Mouse (Mus musculus) limb, embryonic 13.5 days (tissue): ENCODE results near the gene Muc3. TPM values are rescaled to one million over a fixed set of nuclear protein-coding genes. Genes with fewer than 3 reads are reported as not detected.
"Not testable (repeated sequence)": the region's sequence is repeated elsewhere in the genome, so short reads cannot be mapped to it uniquely, and the experiment has no call there.

Source experiments
- ATAC-seq: fragments of 200-750 bp; cut with Nextera tagmentation; 2 replicates; pipeline ENCODE4 v1.8.0; 2017; ENCODE audit warnings: low read depth, moderate number of reproducible peaks, moderate TSS enrichment; ENCODE audit not compliant: low FRiP score
- H3K27ac ChIP-seq: fragments of 300-500 bp; sonication (generic); 2 replicates; pipeline ENCODE4 v1.5.1; 2015; ENCODE audit warnings: inconsistent platforms, mild to moderate bottlenecking, moderate library complexity
- H3K27me3 ChIP-seq: fragments of 300-500 bp; sonication (generic); 2 replicates; pipeline ENCODE4 v1.6.1; 2015; ENCODE audit warnings: mild to moderate bottlenecking, inconsistent platforms
- H3K36me3 ChIP-seq: fragments of 300-500 bp; sonication (generic); 2 replicates; pipeline ENCODE4 v1.6.1; 2015; ENCODE audit warnings: inconsistent platforms, mild to moderate bottlenecking, moderate library complexity
- H3K4me1 ChIP-seq: fragments of 300-500 bp; sonication (generic); 2 replicates; pipeline ENCODE4 v1.6.1; 2015; ENCODE audit warnings: inconsistent platforms
- H3K4me2 ChIP-seq: fragments of 300-500 bp; sonication (generic); replicated peaks from 2 replicates; pipeline ENCODE4 v1.6.1; 2015; ENCODE audit warnings: inconsistent platforms, mild to moderate bottlenecking, moderate library complexity
- H3K4me3 ChIP-seq: fragments of 300-500 bp; sonication (generic); 2 replicates; pipeline ENCODE4 v1.5.1; 2015; ENCODE audit warnings: moderate library complexity, mild to moderate bottlenecking, inconsistent platforms
- H3K9ac ChIP-seq: fragments of 300-500 bp; sonication (generic); 2 replicates; pipeline ENCODE4 v1.6.1; 2015; ENCODE audit warnings: mild to moderate bottlenecking, inconsistent platforms
- H3K9me3 ChIP-seq: fragments of 300-500 bp; sonication (generic); 2 replicates; pipeline ENCODE4 v1.6.1; 2016; ENCODE audit warnings: inconsistent platforms
- WGBS: fragments of 180-500 bp; shearing (Covaris S2); methylation state at CpG from one replicate; pipeline ENCODE4 v1.1.7; 2015; 5-methylcytosine and 5-hydroxymethylcytosine counted together
- polyA plus RNA-seq: library from polyadenylated mRNA; unstranded; fragments of >200 nt; fragmentation: Nextera tagmentation; extraction: Ambion mirVana; gene quantifications from 2 replicates; pipeline ENCODE4 v1.2.1, GENCODE M21; 2015

The Muc3 gene
- not detected in 2 replicates for polyA plus RNA-seq

GRCm38 (mm10) chr5:137149272-137149882 is at the start of gene Muc3:
TSS of gene Muc3 (minus strand) at chr5:137149322.
- H3K4me1 ChIP-seq, ATAC-seq, H3K9ac ChIP-seq: not testable (repeated sequence)

GRCm38 (mm10) chr5:137194488-137195120 is 45.5 kb upstream of the Muc3 start:
- ATAC-seq, result no peak
- Histone ChIP-seq H3K4me3 (no peak overlapping the region), H3K27ac (no peak overlapping the region), H3K27me3 (peaks cover 6% of the 10 kb centered on the region), H3K9me3 (no peaks in the 10 kb centered on the region), H3K9ac (no peak overlapping the region), H3K36me3 (no peaks in the 10 kb centered on the region), H3K4me2 (no peak overlapping the region), H3K4me1 (no peaks in the 10 kb centered on the region)
- WGBS, result 71% methylated on average over 8 of the region's 8 CpGs

More at GRCm38 (mm10) chr5:137149272-137149882, at the start of gene Muc3:
- H3K9me3 ChIP-seq, result peaks cover 34% of the 10 kb centered on the region
- H3K27ac ChIP-seq, H3K4me3 ChIP-seq, H3K4me2 ChIP-seq, H3K27me3 ChIP-seq, H3K36me3 ChIP-seq: not testable (repeated sequence)

GRCm38 (mm10) chr5:137193279-137193952 is 44.3 kb upstream of the Muc3 start:
- no peak overlapping the region for H3K4me2 ChIP-seq
- 47% methylated on average over 8 of the region's 8 CpGs for WGBS
- ATAC-seq, result no peak

GRCm38 (mm10) chr5:137189326-137189725 is 40.2 kb upstream of the Muc3 start:
- WGBS, result 4% methylated on average over 34 of the region's 34 CpGs
- H3K27me3 ChIP-seq, result peaks cover 36% of the 10 kb centered on the region
- H3K4me2 ChIP-seq, result peak overlapping the region; percentile 81
- no peak for ATAC-seq
- H3K36me3 ChIP-seq, result no peaks in the 10 kb centered on the region
- peak overlapping the region; percentile 77 for H3K9ac ChIP-seq
- H3K27ac ChIP-seq, result no peak overlapping the region
- peak overlapping the region; percentile 55 for H3K4me3 ChIP-seq
- no peaks in the 10 kb centered on the region for H3K9me3 ChIP-seq
- no peaks in the 10 kb centered on the region for H3K4me1 ChIP-seq

More at GRCm38 (mm10) chr5:137193279-137193952, 44.3 kb upstream of the Muc3 start:
- Histone ChIP-seq H3K9me3 (no peaks in the 10 kb centered on the region), H3K27me3 (peaks cover 16% of the 10 kb centered on the region), H3K9ac (no peak overlapping the region), H3K4me3 (no peak overlapping the region), H3K36me3 (no peaks in the 10 kb centered on the region), H3K4me1 (no peaks in the 10 kb centered on the region), H3K27ac (no peak overlapping the region)

- 88% methylated on average over 8 of the region's 8 CpGs for WGBS
Observed at GRCm38 (mm10) chr5:137185362-137185761, 36.2 kb upstream of the Muc3 start.

GRCm38 (mm10) chr5:137179646-137180374 is 30.7 kb upstream of the Muc3 start:
- peaks cover 12% of the 10 kb centered on the region for H3K27me3 ChIP-seq
- H3K9ac ChIP-seq, result no peak overlapping the region
- H3K9me3 ChIP-seq, result no peaks in the 10 kb centered on the region
- no peak overlapping the region for H3K4me2 ChIP-seq
- ATAC-seq, result no peak
- no peaks in the 10 kb centered on the region for H3K4me1 ChIP-seq
- H3K36me3 ChIP-seq, result no peaks in the 10 kb centered on the region
- no peak overlapping the region for H3K27ac ChIP-seq
- WGBS, result 74% methylated on average over 8 of the region's 8 CpGs
- no peak overlapping the region for H3K4me3 ChIP-seq

More at GRCm38 (mm10) chr5:137185362-137185761, 36.2 kb upstream of the Muc3 start:
- no peak for ATAC-seq
- H3K9ac ChIP-seq, result no peak overlapping the region
- H3K36me3 ChIP-seq, result no peaks in the 10 kb centered on the region
- H3K27me3 ChIP-seq, result peaks cover 36% of the 10 kb centered on the region
- H3K27ac ChIP-seq, result no peak overlapping the region
- H3K4me3 ChIP-seq, result no peak overlapping the region
- no peaks in the 10 kb centered on the region for H3K9me3 ChIP-seq
- no peaks in the 10 kb centered on the region for H3K4me1 ChIP-seq
- no peak overlapping the region for H3K4me2 ChIP-seq

GRCm38 (mm10) chr5:137173967-137174366 is 24.8 kb upstream of the Muc3 start:
- no peaks in the 10 kb centered on the region for H3K4me1 ChIP-seq
- H3K27ac ChIP-seq, result no peak overlapping the region
- H3K4me3 ChIP-seq, result no peak overlapping the region
- WGBS, result 78% methylated on average over 6 of the region's 6 CpGs
- no peaks in the 10 kb centered on the region for H3K9me3 ChIP-seq
- no peak overlapping the region for H3K4me2 ChIP-seq
- no peak overlapping the region for H3K9ac ChIP-seq
- no peaks in the 10 kb centered on the region for H3K36me3 ChIP-seq
- ATAC-seq, result no peak
- no peaks in the 10 kb centered on the region for H3K27me3 ChIP-seq

GRCm38 (mm10) chr5:137172591-137172990 is 23.5 kb upstream of the Muc3 start:
- no peak overlapping the region for H3K27ac ChIP-seq
- 6% methylated on average over 1 of the region's 1 CpGs for WGBS
- no peak overlapping the region for H3K4me2 ChIP-seq
- no peaks in the 10 kb centered on the region for H3K9me3 ChIP-seq
- H3K4me3 ChIP-seq, result no peak overlapping the region
- H3K9ac ChIP-seq, result no peak overlapping the region
- H3K4me1 ChIP-seq, result no peaks in the 10 kb centered on the region
- H3K36me3 ChIP-seq, result no peaks in the 10 kb centered on the region
- ATAC-seq, result no peak
- no peaks in the 10 kb centered on the region for H3K27me3 ChIP-seq

- Histone ChIP-seq H3K9ac (no peak overlapping the region), H3K9me3 (no peaks in the 10 kb centered on the region), H3K4me1 (no peaks in the 10 kb centered on the region), H3K4me2 (no peak overlapping the region), H3K36me3 (no peaks in the 10 kb centered on the region), H3K27ac (no peak overlapping the region), H3K27me3 (no peaks in the 10 kb centered on the region), H3K4me3 (no peak overlapping the region)
- ATAC-seq, result no peak
- 71% methylated on average over 7 of the region's 7 CpGs for WGBS
Observed at GRCm38 (mm10) chr5:137171478-137171877, 22.4 kb upstream of the Muc3 start.

- 84% methylated on average over 9 of the region's 9 CpGs for WGBS
- Histone ChIP-seq H3K9me3 (no peaks in the 10 kb centered on the region), H3K27me3 (no peaks in the 10 kb centered on the region), H3K4me3 (no peak overlapping the region), H3K4me1 (no peaks in the 10 kb centered on the region), H3K27ac (no peak overlapping the region), H3K9ac (no peak overlapping the region), H3K36me3 (no peaks in the 10 kb centered on the region), H3K4me2 (no peak overlapping the region)
- no peak for ATAC-seq
Observed at GRCm38 (mm10) chr5:137170836-137171380, 21.8 kb upstream of the Muc3 start.

GRCm38 (mm10) chr5:137167539-137167938 is 18.4 kb upstream of the Muc3 start:
- 65% methylated on average over 6 of the region's 6 CpGs for WGBS
- Histone ChIP-seq H3K9ac (no peak overlapping the region), H3K27ac (no peak overlapping the region), H3K36me3 (no peaks in the 10 kb centered on the region), H3K4me3 (no peak overlapping the region), H3K27me3 (no peaks in the 10 kb centered on the region; the same call in 1 of the 2 replicates), H3K9me3 (no peaks in the 10 kb centered on the region), H3K4me2 (no peak overlapping the region), H3K4me1 (no peaks in the 10 kb centered on the region)
- no peak for ATAC-seq

- Histone ChIP-seq H3K4me3 (no peak overlapping the region), H3K27me3 (no peaks in the 10 kb centered on the region; the same call in 1 of the 2 replicates), H3K27ac (no peak overlapping the region), H3K36me3 (no peaks in the 10 kb centered on the region), H3K9ac (no peak overlapping the region), H3K4me2 (no peak overlapping the region), H3K9me3 (no peaks in the 10 kb centered on the region), H3K4me1 (no peaks in the 10 kb centered on the region)
- no peak for ATAC-seq
- 77% methylated on average over 9 of the region's 9 CpGs for WGBS
Observed at GRCm38 (mm10) chr5:137166012-137166411, 16.9 kb upstream of the Muc3 start.
